Mouse (Mus musculus) hindbrain, postnatal 0 days (tissue): Measurements from ENCODE around the gene Ide. TPM values are rescaled to one million over a fixed set of nuclear protein-coding genes. Genes with fewer than 3 reads are reported as not detected.

Experiments
- ATAC-seq: fragments of 200-750 bp; cut with Nextera tagmentation; 2 replicates; pipeline ENCODE4 v1.8.0; 2017; ENCODE audit warnings: mild to moderate bottlenecking, moderate TSS enrichment, moderate library complexity
- DNase-seq: peaks from one replicate; pipeline ENCODE4 v3.0.0-alpha.2; 2015; ENCODE audit warnings: low spot score
- H3K27ac ChIP-seq: fragments of 300-500 bp; sonication (generic); 2 replicates; pipeline ENCODE4 v1.5.1; 2014; ENCODE audit warnings: mild to moderate bottlenecking
- H3K27me3 ChIP-seq: fragments of 300-500 bp; sonication (generic); 2 replicates; pipeline ENCODE4 v1.6.1; 2014; ENCODE audit warnings: low read length, mixed read lengths; ENCODE audit not compliant: insufficient read depth
- H3K36me3 ChIP-seq: fragments of 300-500 bp; sonication (generic); 2 replicates; pipeline ENCODE4 v1.6.1; 2014; ENCODE audit warnings: low read length, mixed read lengths; ENCODE audit not compliant: insufficient read depth
- H3K4me1 ChIP-seq: fragments of 300-500 bp; sonication (generic); 2 replicates; pipeline ENCODE4 v1.6.1; 2014; ENCODE audit warnings: antibody characterized with exemption, low read length, mixed read lengths; ENCODE audit not compliant: insufficient read depth
- H3K4me2 ChIP-seq: fragments of 300-500 bp; sonication (generic); 2 replicates; pipeline ENCODE4 v1.6.1; 2014; ENCODE audit warnings: low read depth, mild to moderate bottlenecking, low read length, moderate library complexity, mixed read lengths
- H3K4me3 ChIP-seq: fragments of 300-500 bp; sonication (generic); 2 replicates; pipeline ENCODE4 v1.5.1; 2014; ENCODE audit warnings: low read length
- H3K9ac ChIP-seq: fragments of 300-500 bp; sonication (generic); replicated peaks from 2 replicates; pipeline ENCODE4 v1.6.1; 2014; ENCODE audit warnings: mild to moderate bottlenecking, low read length, moderate library complexity, mixed read lengths
- H3K9me3 ChIP-seq: fragments of 300-500 bp; sonication (generic); 2 replicates; pipeline ENCODE4 v1.6.1; 2016; ENCODE audit warnings: low read length, mixed read lengths
- CTCF ChIP-seq: IDR thresholded peaks from 2 replicates; pipeline ENCODE4 v1.5.1; 2016; ENCODE audit warnings: antibody characterized with exemption, control low read depth, low read depth
- WGBS: fragments of 180-500 bp; shearing (Covaris S2); extraction: QIAGEN DNeasy Blood & Tissue Kit; methylation state at CpG from one replicate; pipeline ENCODE4 v1.1.7; 2014; 5-methylcytosine and 5-hydroxymethylcytosine counted together
- polyA plus RNA-seq: library from polyadenylated mRNA; unstranded; fragments of >200 nt; fragmentation: Nextera tagmentation; extraction: Ambion mirVana; gene quantifications from 2 replicates; pipeline ENCODE4 v1.2.1, GENCODE M21; 2015
- total RNA-seq: library from RNA; depleted of rRNA; stranded (reverse); fragments of >200 nt; gene quantifications from 2 replicates; pipeline ENCODE4 v1.2.3, GENCODE M21; 2014

The Ide gene
- total and polyA plus RNA-seq, 2 experiments from 2014 or later = 29.1 to 40.5 TPM

DNA sequence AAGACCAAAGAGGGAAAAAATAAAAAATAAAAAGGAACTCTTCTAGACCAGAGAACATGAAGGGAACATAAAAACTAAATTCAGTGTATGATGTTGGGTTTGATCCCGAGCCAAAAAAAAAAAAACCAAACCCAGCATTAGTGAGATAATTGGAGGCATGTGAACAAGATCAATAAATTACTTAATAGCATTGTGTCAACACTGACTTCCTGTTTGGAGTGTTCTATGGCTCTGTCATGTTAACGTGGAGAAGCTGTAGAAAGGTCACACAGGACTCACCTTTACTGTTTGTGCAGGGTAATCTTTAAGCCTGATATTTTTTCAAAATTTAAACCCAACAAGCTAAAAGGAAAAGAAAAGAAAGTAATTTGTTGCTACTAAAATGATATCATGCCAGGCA is 94.9 kb downstream of the Ide start:
- ATAC-seq (no peak), DNase-seq (no peak)
- Histone ChIP-seq H3K4me1 (no peaks in the 10 kb centered on the region), H3K4me3 (no peak overlapping the region), H3K27me3 (no peaks in the 10 kb centered on the region), H3K36me3 (no peaks in the 10 kb centered on the region), H3K9ac (no peak overlapping the region), H3K9me3 (no peaks in the 10 kb centered on the region), H3K27ac (no peak overlapping the region), H3K4me2 (no peak overlapping the region)
- WGBS = 64% methylated on average over 2 of the region's 2 CpGs
- TF ChIP-seq CTCF = no peak

DNA sequence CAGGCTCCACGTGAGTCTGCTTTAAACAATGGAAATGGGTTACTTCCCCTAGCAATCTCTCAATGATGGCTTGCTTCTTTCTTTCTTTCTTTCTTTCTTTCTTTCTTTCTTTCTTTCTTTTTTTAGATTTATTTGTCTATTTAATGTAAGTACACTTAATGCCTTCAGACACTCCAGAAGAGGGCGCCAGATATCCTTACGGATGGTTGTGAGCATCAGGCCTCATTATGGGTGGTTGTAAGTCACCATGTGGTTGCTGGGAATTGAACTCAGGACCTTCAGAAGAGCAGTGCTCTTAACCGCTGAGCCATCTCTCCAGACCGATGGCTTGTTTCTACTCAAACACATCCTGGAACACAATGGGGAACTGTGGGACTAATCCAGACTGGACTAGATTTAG is 96.5 kb downstream of the Ide start:
- no peak overlapping the region for H3K4me3 ChIP-seq
- H3K27me3 ChIP-seq = no peaks in the 10 kb centered on the region
- H3K9me3 ChIP-seq = no peaks in the 10 kb centered on the region
- no peaks in the 10 kb centered on the region for H3K4me1 ChIP-seq
- DNase-seq (no peak), ATAC-seq (no peak)
- no peak for TF ChIP-seq CTCF
- no peak overlapping the region for H3K4me2 ChIP-seq
- no peak overlapping the region for H3K9ac ChIP-seq
- 68% methylated on average over 5 of the region's 5 CpGs for WGBS
- no peak overlapping the region for H3K27ac ChIP-seq
- no peaks in the 10 kb centered on the region for H3K36me3 ChIP-seq

DNA sequence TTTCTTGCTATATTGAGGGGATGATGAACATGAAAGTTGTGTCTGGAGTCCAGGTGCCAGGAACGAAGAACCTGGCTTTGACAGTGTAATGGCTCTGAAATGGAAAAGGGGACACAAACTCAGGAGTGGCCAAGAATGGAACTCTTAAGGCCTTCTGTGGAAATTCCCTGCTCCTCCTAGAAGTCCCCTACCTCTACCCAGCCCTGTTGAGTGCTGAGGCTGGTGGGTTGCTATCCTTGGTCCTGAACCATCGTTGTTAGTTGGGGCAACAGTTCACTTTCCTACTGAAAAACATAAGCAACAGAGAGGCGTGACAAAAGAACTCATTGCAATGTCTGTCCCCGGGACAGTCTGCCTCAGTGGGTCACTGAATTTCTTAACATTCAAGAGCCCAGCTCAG is 98.6 kb downstream of the Ide start:
- H3K9ac ChIP-seq = no peak overlapping the region
- no peaks in the 10 kb centered on the region for H3K27me3 ChIP-seq
- H3K4me1 ChIP-seq = no peaks in the 10 kb centered on the region
- H3K4me3 ChIP-seq = no peak overlapping the region
- ATAC-seq (no peak), DNase-seq (no peak)
- H3K9me3 ChIP-seq = no peaks in the 10 kb centered on the region
- H3K4me2 ChIP-seq = no peak overlapping the region
- H3K27ac ChIP-seq = no peak overlapping the region
- H3K36me3 ChIP-seq = no peaks in the 10 kb centered on the region
- TF ChIP-seq CTCF = no peak
- 29% methylated on average over 4 of the region's 4 CpGs for WGBS

- Histone ChIP-seq H3K4me1 (no peaks in the 10 kb centered on the region), H3K4me3 (no peak overlapping the region), H3K36me3 (no peaks in the 10 kb centered on the region), H3K9me3 (no peaks in the 10 kb centered on the region), H3K27me3 (no peaks in the 10 kb centered on the region), H3K27ac (no peak overlapping the region), H3K4me2 (no peak overlapping the region), H3K9ac (no peak overlapping the region)
- no peak for TF ChIP-seq CTCF
- 18% methylated on average over 7 of the region's 7 CpGs for WGBS
- ATAC-seq = peak; percentile 56
- peak; percentile 19 for DNase-seq
Measured at GRCm38 (mm10) chr19:37238651-37239050, 99.0 kb downstream of the Ide start.

DNA sequence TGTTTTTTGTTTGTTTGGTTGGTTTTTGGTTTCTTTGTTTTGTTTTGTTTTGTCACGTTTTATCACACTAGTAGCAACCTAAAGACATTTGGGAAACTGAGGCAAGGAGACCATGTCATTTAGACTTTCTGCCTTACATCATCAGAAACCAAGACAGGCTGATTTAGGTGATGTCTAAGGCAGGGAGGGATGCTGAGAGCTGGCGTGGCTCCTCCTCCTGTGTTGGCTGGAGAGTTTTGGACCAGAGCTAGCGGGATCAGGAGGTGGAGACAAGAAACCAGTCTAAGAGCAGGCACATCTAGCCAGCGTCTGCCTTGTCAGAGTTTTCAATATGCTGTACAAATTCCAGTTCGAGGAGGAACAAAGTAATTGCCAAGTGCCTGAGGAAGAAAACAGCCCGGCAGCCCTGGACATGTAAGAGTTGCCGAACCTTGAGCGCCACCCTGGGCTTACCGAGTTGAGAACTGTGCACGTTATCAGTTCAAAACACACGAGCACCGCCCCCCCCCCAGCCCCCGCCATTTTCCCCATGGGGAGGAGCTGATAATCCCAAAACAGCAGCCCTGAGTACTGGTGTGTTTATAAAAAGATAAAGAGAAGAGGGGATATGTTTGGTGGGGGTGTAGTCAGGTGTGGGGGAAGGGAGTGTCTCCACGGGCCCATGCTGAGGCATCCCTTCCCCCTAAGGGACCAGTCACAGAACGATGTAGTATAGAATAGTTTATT is 99.8 kb downstream of the Ide start:
- Histone ChIP-seq H3K27me3 (no peaks in the 10 kb centered on the region), H3K27ac (no peak overlapping the region), H3K9ac (no peak overlapping the region), H3K4me3 (no peak overlapping the region), H3K36me3 (no peaks in the 10 kb centered on the region), H3K4me1 (no peaks in the 10 kb centered on the region), H3K4me2 (peak overlapping the region; percentile 38), H3K9me3 (no peaks in the 10 kb centered on the region)
- peak; percentile 33 for ATAC-seq
- DNase-seq = peak; percentile 10
- WGBS = 7% methylated on average over 15 of the region's 15 CpGs
- TF ChIP-seq CTCF = no peak

DNA sequence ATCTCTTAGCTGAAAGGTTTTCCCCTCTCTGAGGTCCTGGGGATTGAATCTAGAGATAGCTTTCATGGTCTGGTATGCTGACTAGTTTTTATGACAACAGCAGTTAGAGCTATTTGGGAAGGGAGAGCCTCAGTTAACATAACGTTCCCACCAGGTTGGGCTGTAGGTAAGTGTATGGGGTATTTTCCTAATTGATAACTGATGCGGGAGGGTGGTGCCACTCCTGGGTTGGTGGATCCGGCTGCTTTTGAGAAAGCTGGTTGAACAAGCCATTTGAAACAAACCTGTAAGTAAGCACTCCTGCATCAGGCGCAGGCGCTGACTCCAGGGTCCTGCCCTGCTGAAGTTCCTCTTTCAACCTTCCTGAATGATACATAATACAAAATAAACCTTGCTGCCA is 100.3 kb downstream of the Ide start:
- H3K27ac ChIP-seq = no peak overlapping the region
- H3K4me1 ChIP-seq = no peaks in the 10 kb centered on the region
- H3K36me3 ChIP-seq = no peaks in the 10 kb centered on the region
- no peak for TF ChIP-seq CTCF
- ATAC-seq (no peak), DNase-seq (no peak)
- no peaks in the 10 kb centered on the region for H3K9me3 ChIP-seq
- WGBS = 59% methylated on average over 5 of the region's 5 CpGs
- H3K4me2 ChIP-seq = no peak overlapping the region
- no peak overlapping the region for H3K9ac ChIP-seq
- no peaks in the 10 kb centered on the region for H3K27me3 ChIP-seq
- H3K4me3 ChIP-seq = no peak overlapping the region

- no peaks in the 10 kb centered on the region for H3K4me1 ChIP-seq
- TF ChIP-seq CTCF = no peak
- H3K4me2 ChIP-seq = no peak overlapping the region
- WGBS = 53% methylated on average over 8 of the region's 8 CpGs
- no peak overlapping the region for H3K4me3 ChIP-seq
- no peaks in the 10 kb centered on the region for H3K9me3 ChIP-seq
- H3K27ac ChIP-seq = no peak overlapping the region
- no peak overlapping the region for H3K9ac ChIP-seq
- ATAC-seq (no peak), DNase-seq (no peak)
- no peaks in the 10 kb centered on the region for H3K27me3 ChIP-seq
- H3K36me3 ChIP-seq = no peaks in the 10 kb centered on the region
Measured at GRCm38 (mm10) chr19:37235818-37236217, 101.8 kb downstream of the Ide start.
